Mouse (Mus musculus): ENCODE data around the gene Ero1lb. TPM values are rescaled to one million over a fixed set of nuclear protein-coding genes. Genes with fewer than 3 reads are reported as not detected.
"Not testable (repeated sequence)": the region's sequence is repeated elsewhere in the genome, so short reads cannot be mapped to it uniquely, and the experiment has no call there.

Ero1lb gene
- polyA plus RNA-seq, 1 experiment from 2014 or later, result 8.4 TPM

DNA sequence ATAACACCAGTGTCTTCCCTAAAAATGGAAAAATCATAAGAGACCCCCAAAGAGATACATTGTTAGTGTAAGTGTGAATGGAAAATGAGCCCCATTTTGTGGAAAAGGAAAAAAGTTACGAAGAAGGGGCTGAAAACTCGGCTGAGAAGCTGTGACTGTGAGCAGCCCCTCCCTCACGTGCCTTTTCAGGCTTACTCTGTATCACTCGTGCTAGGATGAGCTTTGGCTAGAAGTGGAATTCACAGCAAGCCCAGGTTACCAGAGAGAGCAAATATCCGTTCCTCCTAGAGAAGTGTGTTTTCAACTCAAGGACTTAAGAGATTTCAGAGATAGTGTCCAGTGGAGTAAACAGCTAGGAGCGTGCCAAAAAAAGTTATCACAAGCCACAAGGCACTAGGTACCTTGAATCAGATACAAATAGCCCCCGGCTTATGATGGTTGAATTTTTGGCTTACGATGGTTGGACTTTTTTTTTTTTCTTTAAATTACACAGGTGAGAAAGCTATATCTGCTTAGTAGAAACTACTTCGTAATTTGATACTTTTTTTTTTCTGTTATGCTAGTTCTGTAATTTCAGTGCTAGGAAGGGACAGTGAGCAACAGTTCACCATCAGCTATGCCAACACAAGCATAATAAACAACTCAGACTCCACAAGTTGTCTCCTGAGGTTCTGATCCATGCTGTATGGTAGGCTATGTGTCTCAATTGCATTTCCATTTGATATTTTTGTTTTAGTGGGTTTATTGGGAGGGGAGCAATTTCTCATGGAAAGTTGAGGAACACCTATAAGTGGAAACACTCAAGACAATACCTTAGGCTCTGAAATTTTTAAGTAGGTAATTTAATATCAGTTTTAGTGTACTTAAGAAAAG is 3.2 kb downstream of the Ero1lb start:
- no peaks in the 10 kb centered on the region for H3K36me3 ChIP-seq (ENCODE audit: insufficient read depth, low read length)
- 70% methylated on average over 9 of the region's 9 CpGs for WGBS
- H3K4me3 ChIP-seq (ENCODE audit: low read length), result no peak overlapping the region
- no peak overlapping the region for H3K27ac ChIP-seq (ENCODE audit: low read length)
- ATAC-seq (ENCODE audit: low FRiP score, low TSS enrichment), result no peak
- no peaks in the 10 kb centered on the region; the same call in 1 of the 2 replicates for H3K27me3 ChIP-seq (ENCODE audit: insufficient read depth, low read length)
- no peak overlapping the region for H3K9ac ChIP-seq (replicated peaks; ENCODE audit: low read length)
- H3K4me2 ChIP-seq (replicated peaks; ENCODE audit: low read depth, low read length), result no peak overlapping the region
- no peaks in the 10 kb centered on the region for H3K9me3 ChIP-seq (ENCODE audit: low read length)
- H3K4me1 ChIP-seq (ENCODE audit: insufficient read depth, low read length), result peaks cover 10% of the 10 kb centered on the region

DNA sequence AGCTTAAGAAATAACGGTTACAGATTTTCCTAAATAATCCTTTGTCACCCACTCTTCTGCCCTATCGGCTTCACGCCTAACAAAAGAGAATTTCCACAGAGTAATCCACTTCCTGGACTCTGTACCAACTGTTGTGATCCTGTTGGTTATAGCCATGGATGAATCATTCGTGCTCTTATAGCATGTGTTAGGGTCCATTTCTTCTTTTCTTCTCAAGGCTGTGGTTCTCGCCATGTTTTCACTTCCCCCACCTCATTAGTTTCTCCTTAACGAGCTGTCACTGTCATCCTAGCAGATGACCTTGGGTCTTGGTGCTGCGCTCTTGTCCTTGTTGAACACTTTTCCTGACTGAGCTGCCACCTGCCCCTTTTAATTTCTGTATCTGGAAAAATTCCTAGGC is 4.1 kb downstream of the Ero1lb start:
- Histone ChIP-seq H3K4me3 (ENCODE audit: low read length) (no peak overlapping the region), H3K27me3 (ENCODE audit: insufficient read depth, low read length) (no peaks in the 10 kb centered on the region; the same call in 1 of the 2 replicates), H3K36me3 (ENCODE audit: insufficient read depth, low read length) (no peaks in the 10 kb centered on the region), H3K27ac (ENCODE audit: low read length) (no peak overlapping the region), H3K9me3 (ENCODE audit: low read length) (no peaks in the 10 kb centered on the region), H3K4me1 (ENCODE audit: insufficient read depth, low read length) (peaks cover 10% of the 10 kb centered on the region), H3K9ac (replicated peaks; ENCODE audit: low read length) (no peak overlapping the region), H3K4me2 (replicated peaks; ENCODE audit: low read depth, low read length) (no peak overlapping the region)
- no peak for ATAC-seq (ENCODE audit: low FRiP score, low TSS enrichment)
- 72% methylated on average over 7 of the region's 7 CpGs for WGBS

DNA sequence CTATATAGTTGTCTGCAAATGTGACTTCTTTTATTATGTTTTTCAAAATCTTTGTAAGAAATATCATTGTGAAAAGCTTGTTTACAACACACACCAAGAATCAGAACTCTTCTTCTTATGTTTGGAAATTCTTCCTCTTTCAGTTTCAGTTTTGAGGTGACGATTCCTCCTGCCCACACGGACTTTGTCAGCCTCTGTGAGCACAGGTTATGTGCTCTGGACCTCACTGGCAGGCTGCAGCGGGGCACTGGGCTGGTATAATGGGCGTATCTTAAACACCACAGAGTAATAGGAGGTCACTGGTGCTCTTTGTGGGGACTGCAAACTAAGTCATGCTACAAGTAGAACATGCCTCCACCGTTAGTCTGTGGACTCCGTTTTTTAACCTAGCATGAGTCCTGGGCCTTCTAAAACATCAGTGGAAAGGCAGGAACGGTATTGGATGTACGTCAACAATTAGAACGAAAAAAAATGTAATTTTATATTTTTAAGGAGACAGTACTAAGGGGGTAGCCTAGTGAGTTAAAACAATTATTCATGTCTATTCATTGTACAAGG is 9.4 kb downstream of the Ero1lb start:
- no peaks in the 10 kb centered on the region for H3K9me3 ChIP-seq (ENCODE audit: low read length)
- H3K4me3 ChIP-seq (ENCODE audit: low read length), result no peak overlapping the region
- ATAC-seq (ENCODE audit: low FRiP score, low TSS enrichment), result no peak
- H3K27me3 ChIP-seq (ENCODE audit: insufficient read depth, low read length), result no peaks in the 10 kb centered on the region
- H3K4me1 ChIP-seq (ENCODE audit: insufficient read depth, low read length), result no peaks in the 10 kb centered on the region
- H3K27ac ChIP-seq (ENCODE audit: low read length), result no peak overlapping the region
- H3K9ac ChIP-seq (replicated peaks; ENCODE audit: low read length), result no peak overlapping the region
- no peak overlapping the region for H3K4me2 ChIP-seq (replicated peaks; ENCODE audit: low read depth, low read length)
- no peaks in the 10 kb centered on the region for H3K36me3 ChIP-seq (ENCODE audit: insufficient read depth, low read length)
- WGBS, result 85% methylated on average over 9 of the region's 9 CpGs

DNA sequence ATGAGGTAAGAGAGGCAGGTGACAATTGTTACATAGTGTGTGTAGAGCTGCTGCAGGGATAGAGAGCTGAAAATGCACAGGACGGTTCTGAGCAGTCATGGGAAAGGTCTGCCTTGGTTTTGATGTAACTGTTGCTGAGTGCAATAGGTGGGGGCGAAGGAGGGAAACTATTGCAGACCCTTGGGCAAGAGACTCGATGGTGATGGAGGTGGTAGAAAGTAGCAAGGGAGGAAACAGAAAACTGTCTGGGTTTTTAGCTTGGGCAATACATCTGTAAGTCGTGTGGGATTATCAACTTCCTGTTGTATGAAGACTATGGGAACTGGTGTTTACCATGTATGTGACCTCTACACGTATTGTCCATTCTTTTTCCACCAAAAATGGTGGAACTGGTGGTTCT is 12.5 kb downstream of the Ero1lb start:
- no peaks in the 10 kb centered on the region for H3K27me3 ChIP-seq (ENCODE audit: insufficient read depth, low read length)
- H3K36me3 ChIP-seq (ENCODE audit: insufficient read depth, low read length), result no peaks in the 10 kb centered on the region
- no peak overlapping the region for H3K9ac ChIP-seq (replicated peaks; ENCODE audit: low read length)
- no peaks in the 10 kb centered on the region for H3K4me1 ChIP-seq (ENCODE audit: insufficient read depth, low read length)
- 84% methylated on average over 5 of the region's 5 CpGs for WGBS
- no peak overlapping the region for H3K4me2 ChIP-seq (replicated peaks; ENCODE audit: low read depth, low read length)
- no peaks in the 10 kb centered on the region for H3K9me3 ChIP-seq (ENCODE audit: low read length)
- no peak overlapping the region for H3K4me3 ChIP-seq (ENCODE audit: low read length)
- H3K27ac ChIP-seq (ENCODE audit: low read length), result no peak overlapping the region
- no peak for ATAC-seq (ENCODE audit: low FRiP score, low TSS enrichment)

DNA sequence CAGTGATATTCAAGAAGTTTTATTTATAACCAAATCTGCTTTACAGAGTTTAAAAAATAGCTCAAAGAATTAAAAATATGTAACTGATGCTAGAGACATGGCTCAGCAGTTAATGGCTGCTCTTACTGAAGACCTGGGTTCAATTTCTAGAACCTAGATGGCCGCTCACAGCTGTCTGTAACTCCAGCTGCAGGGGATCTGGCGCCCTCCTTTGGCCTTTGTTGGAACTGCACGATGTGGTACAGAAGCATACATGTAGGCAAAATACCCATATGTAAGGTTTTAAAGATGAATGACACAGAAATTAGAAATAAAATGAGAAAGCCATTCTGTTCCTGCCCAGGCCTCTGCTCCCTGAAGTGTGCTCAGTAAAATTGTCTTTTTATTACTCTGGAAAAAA is 23.3 kb downstream of the Ero1lb start:
- no peak overlapping the region for H3K4me3 ChIP-seq (ENCODE audit: low read length)
- no peaks in the 10 kb centered on the region for H3K9me3 ChIP-seq (ENCODE audit: low read length)
- no peaks in the 10 kb centered on the region for H3K27me3 ChIP-seq (ENCODE audit: insufficient read depth, low read length)
- H3K27ac ChIP-seq (ENCODE audit: low read length), result no peak overlapping the region
- H3K4me2 ChIP-seq (replicated peaks; ENCODE audit: low read depth, low read length), result no peak overlapping the region
- H3K4me1 ChIP-seq (ENCODE audit: insufficient read depth, low read length), result no peaks in the 10 kb centered on the region
- H3K36me3 ChIP-seq (ENCODE audit: insufficient read depth, low read length), result no peaks in the 10 kb centered on the region
- no peak overlapping the region for H3K9ac ChIP-seq (replicated peaks; ENCODE audit: low read length)
- 9% methylated on average over 3 of the region's 3 CpGs for WGBS
- no peak for ATAC-seq (ENCODE audit: low FRiP score, low TSS enrichment)

DNA sequence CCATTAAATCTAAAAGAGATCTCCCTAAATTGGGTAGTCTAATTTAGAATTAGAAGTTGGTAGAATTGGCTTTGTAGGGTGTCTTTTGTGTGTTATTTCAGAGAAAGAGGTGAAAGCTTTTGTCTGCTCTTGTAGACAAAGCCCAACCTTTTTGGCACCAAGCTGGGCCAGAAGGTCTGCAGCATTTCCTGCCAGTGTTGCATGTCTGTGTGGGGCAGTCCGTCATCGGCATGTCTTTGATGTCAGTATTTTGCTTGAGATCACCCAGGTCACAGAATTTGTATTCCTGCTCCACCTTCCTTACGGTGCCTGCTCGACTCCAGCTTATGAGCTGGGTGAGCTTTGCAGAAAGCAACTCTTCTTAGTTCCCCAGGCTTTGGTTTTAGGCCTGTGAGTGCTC is 31.4 kb downstream of the Ero1lb start:
- not testable (repeated sequence) for H3K4me1 ChIP-seq (ENCODE audit: insufficient read depth, low read length); H3K36me3 ChIP-seq (ENCODE audit: insufficient read depth, low read length); ATAC-seq (ENCODE audit: low FRiP score, low TSS enrichment); H3K4me2 ChIP-seq (replicated peaks; ENCODE audit: low read depth, low read length); H3K9ac ChIP-seq (replicated peaks; ENCODE audit: low read length); H3K9me3 ChIP-seq (ENCODE audit: low read length); H3K4me3 ChIP-seq (ENCODE audit: low read length); H3K27me3 ChIP-seq (ENCODE audit: insufficient read depth, low read length); H3K27ac ChIP-seq (ENCODE audit: low read length)
- WGBS, result 52% methylated on average over 3 of the region's 4 CpGs

DNA sequence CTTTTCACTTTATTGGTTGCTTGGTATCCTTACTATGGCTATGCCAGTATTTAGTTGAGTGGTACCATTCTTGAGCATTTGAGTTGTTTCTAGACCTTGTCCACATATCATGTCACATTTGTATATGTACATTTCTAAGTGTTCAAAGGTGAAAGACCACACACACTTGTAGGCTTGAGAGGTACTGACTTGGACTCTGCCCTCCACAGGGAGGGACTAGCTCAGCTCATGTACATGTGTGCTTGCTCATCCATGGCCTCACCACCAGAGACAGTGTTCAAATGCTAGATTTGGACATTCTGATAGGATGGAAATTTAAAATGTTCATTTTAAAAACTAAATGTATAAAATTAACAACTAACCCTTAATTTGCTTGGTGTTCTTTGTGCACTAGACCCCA is 44.5 kb downstream of the Ero1lb start:
- not testable (repeated sequence) for H3K27me3 ChIP-seq (ENCODE audit: insufficient read depth, low read length); ATAC-seq (ENCODE audit: low FRiP score, low TSS enrichment); H3K9ac ChIP-seq (replicated peaks; ENCODE audit: low read length); H3K4me3 ChIP-seq (ENCODE audit: low read length); H3K27ac ChIP-seq (ENCODE audit: low read length); H3K9me3 ChIP-seq (ENCODE audit: low read length); H3K36me3 ChIP-seq (ENCODE audit: insufficient read depth, low read length); H3K4me1 ChIP-seq (ENCODE audit: insufficient read depth, low read length); H3K4me2 ChIP-seq (replicated peaks; ENCODE audit: low read depth, low read length)

DNA sequence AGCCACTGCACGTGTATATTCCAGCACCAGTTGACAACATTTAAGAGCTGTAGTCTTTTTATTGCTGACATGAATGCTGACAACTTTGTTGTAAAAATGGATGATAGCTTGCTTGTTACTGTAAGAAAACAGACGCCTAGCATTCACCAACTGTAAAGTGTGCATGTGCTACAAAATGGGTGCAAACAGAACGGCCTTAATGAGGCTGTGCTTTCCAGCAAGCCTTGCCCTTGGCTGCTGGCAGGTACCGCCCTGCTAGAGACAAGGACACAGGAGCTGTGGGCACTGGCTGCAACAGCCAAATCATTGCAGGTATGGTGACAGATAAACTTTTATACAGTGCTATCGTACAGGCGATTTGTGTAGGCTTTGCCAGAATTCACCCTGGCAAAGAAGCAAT is 48.4 kb downstream of the Ero1lb start:
- not testable (repeated sequence) for H3K27ac ChIP-seq (ENCODE audit: low read length); ATAC-seq (ENCODE audit: low FRiP score, low TSS enrichment)
- 90% methylated on average over 5 of the region's 6 CpGs for WGBS

DNA sequence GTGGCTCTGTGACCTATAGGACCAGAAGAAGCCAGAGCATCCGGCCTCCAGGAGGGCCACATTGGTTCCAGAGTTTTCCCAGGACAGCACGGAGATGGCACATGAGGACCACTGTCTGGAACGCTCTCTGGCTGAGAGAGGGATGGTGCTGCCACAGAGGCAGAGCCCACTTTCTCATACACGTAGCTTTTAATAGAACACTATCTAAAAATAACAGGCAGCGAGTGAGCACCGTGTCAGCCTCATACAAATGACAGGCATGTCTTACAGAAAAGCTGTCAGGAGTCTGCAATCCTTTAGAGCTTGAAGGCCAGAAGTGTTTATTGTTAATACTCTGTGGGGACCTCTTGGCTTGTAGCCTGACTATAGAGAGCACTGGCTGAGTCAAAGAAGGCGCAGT is 48.9 kb downstream of the Ero1lb start:
- not testable (repeated sequence) for H3K9ac ChIP-seq (replicated peaks; ENCODE audit: low read length); H3K4me3 ChIP-seq (ENCODE audit: low read length); H3K27me3 ChIP-seq (ENCODE audit: insufficient read depth, low read length); ATAC-seq (ENCODE audit: low FRiP score, low TSS enrichment); H3K9me3 ChIP-seq (ENCODE audit: low read length); H3K36me3 ChIP-seq (ENCODE audit: insufficient read depth, low read length); H3K4me2 ChIP-seq (replicated peaks; ENCODE audit: low read depth, low read length); H3K4me1 ChIP-seq (ENCODE audit: insufficient read depth, low read length); H3K27ac ChIP-seq (ENCODE audit: low read length)
- WGBS, result 87% methylated on average over 7 of the region's 7 CpGs

More for the DNA sequence above, 48.4 kb downstream of the Ero1lb start:
- H3K4me3 ChIP-seq (ENCODE audit: low read length); H3K27me3 ChIP-seq (ENCODE audit: insufficient read depth, low read length); H3K36me3 ChIP-seq (ENCODE audit: insufficient read depth, low read length); H3K9ac ChIP-seq (replicated peaks; ENCODE audit: low read length); H3K4me2 ChIP-seq (replicated peaks; ENCODE audit: low read depth, low read length); H3K9me3 ChIP-seq (ENCODE audit: low read length); H3K4me1 ChIP-seq (ENCODE audit: insufficient read depth, low read length): not testable (repeated sequence)

DNA sequence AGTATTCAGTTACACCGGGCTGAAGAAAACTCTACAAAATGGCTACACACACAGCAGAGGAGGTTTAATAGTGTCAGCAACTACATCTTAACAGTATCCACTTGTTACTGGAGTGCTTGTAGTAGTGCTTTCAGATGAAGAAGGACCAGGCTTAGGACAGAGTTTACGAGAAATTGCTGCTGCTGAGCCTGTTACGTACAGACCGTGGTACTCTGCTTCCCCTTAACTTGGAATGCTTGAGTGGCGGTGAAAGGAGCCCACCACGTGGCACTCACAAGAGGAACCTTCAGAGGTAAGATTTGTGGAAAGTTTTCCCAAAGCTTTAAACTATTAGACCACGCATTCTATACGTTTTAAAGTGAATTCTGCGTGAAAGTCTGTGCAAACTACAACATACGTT is 49.3 kb downstream of the Ero1lb start:
- H3K27ac ChIP-seq (ENCODE audit: low read length); H3K4me2 ChIP-seq (replicated peaks; ENCODE audit: low read depth, low read length); H3K4me3 ChIP-seq (ENCODE audit: low read length); H3K9ac ChIP-seq (replicated peaks; ENCODE audit: low read length); H3K9me3 ChIP-seq (ENCODE audit: low read length); ATAC-seq (ENCODE audit: low FRiP score, low TSS enrichment); H3K27me3 ChIP-seq (ENCODE audit: insufficient read depth, low read length); H3K4me1 ChIP-seq (ENCODE audit: insufficient read depth, low read length); H3K36me3 ChIP-seq (ENCODE audit: insufficient read depth, low read length): not testable (repeated sequence)
- WGBS, result 92% methylated on average over 10 of the region's 10 CpGs
